ENCODE assay signal across 10 mouse cellular contexts in the genomic region with DNA sequence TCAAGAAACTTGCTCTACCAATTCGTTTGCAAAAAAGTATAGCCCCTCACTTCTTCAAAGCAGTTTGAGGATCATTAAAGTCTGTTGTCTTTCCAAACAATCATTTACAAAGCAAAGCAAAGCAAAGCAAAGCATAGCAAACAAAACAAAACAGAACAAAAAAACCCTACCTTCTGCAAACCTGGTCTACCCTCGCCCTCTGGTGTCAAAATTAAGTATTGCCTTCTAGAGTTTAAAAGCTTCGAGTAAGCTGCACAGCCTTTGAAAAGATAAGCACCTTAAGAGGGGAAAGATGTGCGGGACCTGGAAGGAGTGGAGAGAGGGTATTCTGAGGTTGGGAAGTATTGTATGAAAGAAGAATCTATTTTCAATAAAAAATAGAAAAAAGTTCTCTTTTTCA. TPM values are rescaled to one million over a fixed set of nuclear protein-coding genes. Genes with fewer than 3 reads are reported as not detected.
A peak's percentile ranks its signal among the peaks of the same experiment; 100 is the strongest.
DNase-seq lines count a peak whose midpoint lies in the region; ATAC-seq and TF ChIP-seq lines count a peak whose summit lies in the region.
"Had no signal": no experiment of that assay in that cellular context is flagged by ENCODE, and none has a peak within 500 bp of the region (broad histone marks: within the 10 kb centered on the region; RNA-seq: fewer than 3 reads in every experiment).

No protein-coding gene starts in this region.

- no peaks in the 10 kb centered on the region for H3K36me3 ChIP-seq in heart, postnatal 0 days (replicated peaks; ENCODE audit: control insufficient read depth, insufficient read depth, low read length)
- no peaks in the 10 kb centered on the region for H3K36me3 ChIP-seq in midbrain, embryonic 11.5 days (ENCODE audit: control insufficient read depth, insufficient read depth, low read length)
- H3K36me3 ChIP-seq in midbrain, embryonic 15.5 days (replicated peaks), result no peaks in the 10 kb centered on the region
- H3K36me3 ChIP-seq: forebrain, embryonic 10.5 days had no signal

- no peaks in the 10 kb centered on the region for H3K4me1 ChIP-seq in heart, postnatal 0 days (ENCODE audit: control insufficient read depth, insufficient read depth)
- no peaks in the 10 kb centered on the region for H3K4me1 ChIP-seq in midbrain, embryonic 11.5 days (ENCODE audit: control insufficient read depth, insufficient read depth, low read length)
- no peaks in the 10 kb centered on the region for H3K4me1 ChIP-seq in midbrain, embryonic 15.5 days
- H3K4me1 ChIP-seq: forebrain, embryonic 10.5 days had no signal

- H3K4me2 ChIP-seq in heart, postnatal 0 days (ENCODE audit: low read depth, low read length), result no peak overlapping the region
- no peak overlapping the region for H3K4me2 ChIP-seq in midbrain, embryonic 11.5 days
- no peak overlapping the region for H3K4me2 ChIP-seq in midbrain, embryonic 15.5 days

- no peak for DNase-seq in heart, postnatal 0 days (ENCODE audit: low spot score)
- DNase-seq in heart, postnatal 25 days (ENCODE audit: low spot score), result no peak
- peak; percentile 91 for DNase-seq in midbrain, embryonic 11.5 days (ENCODE audit: low spot score, missing footprints)
- peak; percentile 46 for DNase-seq in brain, adult 2 months (ENCODE audit: low read depth, low spot score)
- DNase-seq in retina, embryonic 14.5 days (ENCODE audit: low spot score), result peak; percentile 74
- DNase-seq in urinary bladder, postnatal 4 days (ENCODE audit: low spot score in 2 of 2), result no peak
- no peak for DNase-seq in adrenal gland, adult 2 months
- DNase-seq: adrenal gland, postnatal 14 days had no signal

- no peak for ATAC-seq in heart, postnatal 0 days (ENCODE audit: insufficient read depth, low read depth)
- no peak for ATAC-seq in midbrain, embryonic 11.5 days (ENCODE audit: low FRiP score)
- ATAC-seq in midbrain, embryonic 15.5 days (replicated peaks), result no peak

- H3K9ac ChIP-seq in heart, postnatal 0 days (replicated peaks; ENCODE audit: low read depth, low read length), result no peak overlapping the region
- H3K9ac ChIP-seq in midbrain, embryonic 11.5 days (ENCODE audit: low read length), result no peak overlapping the region
- H3K9ac ChIP-seq in midbrain, embryonic 15.5 days, result no peak overlapping the region

- no peak overlapping the region for H3K27ac ChIP-seq in heart, postnatal 0 days (ENCODE audit: low read depth)
- H3K27ac ChIP-seq in midbrain, embryonic 11.5 days (ENCODE audit: low read depth, low read length), result no peak overlapping the region
- H3K27ac ChIP-seq in midbrain, embryonic 15.5 days, result no peak overlapping the region
- H3K27ac ChIP-seq: forebrain, embryonic 10.5 days had no signal

- peak; percentile 60 for TF ChIP-seq CTCF in heart, postnatal 0 days (IDR thresholded peaks at IDR 0.05; ENCODE audit: low read depth)

- TF ChIP-seq EP300 in heart, postnatal 0 days (IDR thresholded peaks at IDR 0.05; ENCODE audit: low read depth), result no peak

- intact Hi-C loops in heart, postnatal 25 days (cut with DNase I), result loop anchor here (1.0 kb wide), 1 partner anchor 147 kb away; no protein-coding TSS in a partner anchor

- H3K9me3 ChIP-seq in heart, postnatal 0 days (replicated peaks; ENCODE audit: control insufficient read depth, low read length), result no peaks in the 10 kb centered on the region
- no peaks in the 10 kb centered on the region for H3K9me3 ChIP-seq in midbrain, embryonic 11.5 days (ENCODE audit: control insufficient read depth, low read length)
- no peaks in the 10 kb centered on the region for H3K9me3 ChIP-seq in midbrain, embryonic 15.5 days
- H3K9me3 ChIP-seq: forebrain, embryonic 10.5 days had no signal

- H3K4me3 ChIP-seq in heart, postnatal 0 days (ENCODE audit: low read depth, low read length), result no peak overlapping the region
- no peak overlapping the region for H3K4me3 ChIP-seq in midbrain, embryonic 11.5 days (ENCODE audit: low read depth, low read length)
- no peak overlapping the region for H3K4me3 ChIP-seq in midbrain, embryonic 15.5 days
- H3K4me3 ChIP-seq: forebrain, embryonic 10.5 days had no signal

- 13% methylated on average over 4 of the region's 4 CpGs for WGBS in heart, postnatal 0 days
- 23% methylated on average over 4 of the region's 4 CpGs for WGBS in midbrain, embryonic 11.5 days
- 27% methylated on average over 4 of the region's 4 CpGs for WGBS in midbrain, embryonic 15.5 days

- no peaks in the 10 kb centered on the region for H3K27me3 ChIP-seq in heart, postnatal 0 days (ENCODE audit: control insufficient read depth, insufficient read depth, low read length)
- no peaks in the 10 kb centered on the region for H3K27me3 ChIP-seq in midbrain, embryonic 11.5 days (ENCODE audit: control insufficient read depth, insufficient read depth, low read length)
- H3K27me3 ChIP-seq in midbrain, embryonic 15.5 days (replicated peaks), result no peaks in the 10 kb centered on the region

RNA-seq across cellular contexts. Expression of a gene that starts 14.4 kb away (rescaled TPM):
- 3.1 and 9.4 TPM in 2 replicates for total RNA-seq in heart, postnatal 0 days (2014; rRNA removed; ENCODE audit: low replicate concordance)
- polyA plus RNA-seq in heart, postnatal 0 days (2015; fragmentation: Nextera tagmentation; extraction: Ambion mirVana), result 2.3 and 2.4 TPM in 2 replicates
- 1 to 10 TPM; 1.4 to 1.5 TPM for total RNA-seq in heart, postnatal 25 days (2021)
- polyA plus RNA-seq in midbrain, embryonic 11.5 days (2014; fragmentation: Nextera tagmentation; extraction: Ambion mirVana), result 10.1 and 10.5 TPM in 2 replicates
- polyA plus RNA-seq in midbrain, embryonic 15.5 days (2015; fragmentation: Nextera tagmentation; extraction: Ambion mirVana), result 2.0 and 2.5 TPM in 2 replicates
- total RNA-seq in adrenal gland, adult 2 months (2021), result 1 to 10 TPM; 1.1 to 1.3 TPM
- polyA plus RNA-seq in adrenal gland, adult 2 months (2012; rRNA removed), result 0.39 and 0.66 TPM in 2 replicates

Comparison
In these comparisons a context has a peak if more than half of its experiments do, and no peak if none do; other contexts are left out.
1. DNase-seq: peak in midbrain, embryonic 11.5 days (single experiment), brain, adult 2 months (single experiment) and retina, embryonic 14.5 days (single experiment); none in heart, postnatal 0 days (single experiment), heart, postnatal 25 days (single experiment), urinary bladder, postnatal 4 days (0 of 2) and adrenal gland, adult 2 months (single experiment).